Mouse (Mus musculus): Measurements from ENCODE around the gene Zfp729a. TPM values are rescaled to one million over a fixed set of nuclear protein-coding genes. Genes with fewer than 3 reads are reported as not detected.
"Not testable (repeated sequence)": the region's sequence is repeated elsewhere in the genome, so short reads cannot be mapped to it uniquely, and the experiment has no call there.

The Zfp729a gene
- polyA plus RNA-seq (2015; fragmentation: Nextera tagmentation; extraction: Ambion mirVana) = 3.3 and 3.7 TPM in 2 replicates

DNA sequence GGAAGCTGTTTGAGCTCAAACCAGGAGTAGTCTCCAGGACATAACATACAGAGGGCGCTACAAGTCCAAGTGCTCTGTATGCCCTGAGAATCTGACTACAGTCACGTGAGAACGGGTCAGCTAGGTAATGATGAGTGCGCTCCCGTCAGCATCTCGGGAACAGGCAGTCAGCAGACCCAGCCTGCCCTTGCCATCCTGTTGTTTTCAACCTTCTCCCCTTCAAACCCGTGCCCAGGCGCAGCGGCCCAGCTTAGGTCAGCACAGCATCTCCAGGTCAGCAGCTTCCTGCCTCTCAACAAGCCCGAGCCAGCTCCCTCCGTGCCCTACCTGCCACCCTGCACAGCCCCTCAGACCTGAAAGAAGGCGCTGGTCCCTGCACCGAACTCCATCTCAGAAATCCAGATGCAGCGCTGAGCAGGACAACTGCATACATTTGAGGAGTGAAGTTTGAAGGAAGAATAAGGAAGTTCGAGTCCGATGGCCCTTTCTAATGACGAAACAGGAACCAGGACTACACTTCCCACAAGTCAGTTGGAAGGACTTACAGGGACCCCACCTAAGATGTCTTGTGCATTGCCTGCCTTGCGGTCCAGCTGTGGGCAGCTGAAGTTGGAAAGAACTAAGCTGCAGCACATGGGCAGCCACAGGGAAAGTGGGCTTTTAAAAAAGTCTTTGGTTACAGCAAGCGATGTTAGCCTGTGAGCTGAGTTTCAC lies at the start of gene Zfp729a, which contains the start of gene Gm49345:
Gene Zfp729a, minus strand, starts transcription at position 498 of the 714 bp plus-strand sequence.
Gene Gm49345, minus strand, starts transcription at position 476 of the 714 bp plus-strand sequence.
- H3K36me3 ChIP-seq = no peaks in the 10 kb centered on the region
- peak within 1 kb of the TSS; percentile 81 for H3K4me3 ChIP-seq (replicated peaks)
- under 1% methylated on average over 19 of the region's 19 CpGs for WGBS
- peak within 1 kb of the TSS; percentile 60 for H3K4me2 ChIP-seq (replicated peaks)
- H3K4me1 ChIP-seq (replicated peaks) = peaks cover 7% of the 10 kb centered on the region; the same call in 1 of the 2 replicates
- 0 out of 2 replicates have a peak within 1 kb of the TSS, but pooled peaks have one; percentile 56 for H3K27ac ChIP-seq
- ATAC-seq = peak; percentile 99
- H3K27me3 ChIP-seq = no peaks in the 10 kb centered on the region
- H3K9me3 ChIP-seq = no peaks in the 10 kb centered on the region
- peak within 1 kb of the TSS; percentile 69 for H3K9ac ChIP-seq (replicated peaks)

DNA sequence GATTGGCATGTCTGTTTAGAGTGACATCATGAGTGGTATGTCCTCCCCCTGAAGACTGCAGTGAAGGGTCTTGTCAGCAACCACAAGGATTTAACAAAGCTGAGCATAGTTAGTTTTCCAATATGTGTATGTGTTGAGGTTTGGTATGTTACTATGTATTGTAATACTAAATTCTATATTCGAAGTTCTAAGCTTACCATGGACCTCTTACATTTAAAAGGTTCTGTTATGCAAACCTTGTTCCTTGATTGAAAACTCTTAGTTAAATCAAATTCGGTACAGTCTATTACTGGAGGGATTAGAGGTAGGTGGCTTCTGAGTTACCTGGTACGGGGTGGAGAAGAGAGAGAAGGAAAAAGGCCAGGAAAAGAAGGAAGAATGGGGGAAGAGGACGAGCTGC lies 49.4 kb upstream of the Zfp729a start, which contains the start of gene Zfp738:
Gene Zfp738, minus strand, starts transcription at position 101 of the 400 bp plus-strand sequence.
- Histone ChIP-seq H3K9me3 (no peaks in the 10 kb centered on the region), H3K4me2 (replicated peaks) (no peak within 1 kb of the TSS), H3K27me3 (no peaks in the 10 kb centered on the region), H3K4me3 (replicated peaks) (no peak within 1 kb of the TSS), H3K4me1 (replicated peaks) (peaks cover 9% of the 10 kb centered on the region), H3K27ac (no peak within 1 kb of the TSS), H3K9ac (replicated peaks) (no peak within 1 kb of the TSS), H3K36me3 (no peaks in the 10 kb centered on the region)
- WGBS = 78% methylated on average over 4 of the region's 4 CpGs
- ATAC-seq = no peak

DNA sequence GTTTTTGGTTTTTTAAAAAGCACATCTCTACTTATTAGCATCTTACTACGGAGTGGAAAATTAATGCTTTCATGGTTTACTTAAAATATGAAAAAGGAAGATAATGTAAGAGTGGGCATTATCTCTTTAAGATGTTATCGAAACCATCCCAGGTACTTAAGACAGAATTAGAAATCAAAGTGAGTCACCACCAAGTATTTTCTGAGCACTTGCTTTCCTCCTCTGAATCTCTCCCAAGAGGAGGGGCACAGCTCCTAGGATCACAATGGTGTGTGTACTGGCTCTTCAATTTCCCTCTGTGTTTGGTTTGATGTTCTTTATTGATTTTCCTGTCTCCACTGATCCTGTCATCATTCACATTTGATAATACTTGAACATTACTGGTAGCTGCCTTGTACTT lies 46.2 kb upstream of the Zfp729a start:
- not testable (repeated sequence) for H3K36me3 ChIP-seq; H3K27me3 ChIP-seq; H3K9ac ChIP-seq (replicated peaks); H3K9me3 ChIP-seq; H3K27ac ChIP-seq; H3K4me1 ChIP-seq (replicated peaks)
- Histone ChIP-seq H3K4me2 (replicated peaks) (peak overlapping the region; percentile 83), H3K4me3 (replicated peaks) (peak overlapping the region; percentile 76)
- ATAC-seq = peak; percentile 58; the same call in 1 of the 2 replicates
- WGBS = 70% methylated on average over 2 of the region's 2 CpGs

DNA sequence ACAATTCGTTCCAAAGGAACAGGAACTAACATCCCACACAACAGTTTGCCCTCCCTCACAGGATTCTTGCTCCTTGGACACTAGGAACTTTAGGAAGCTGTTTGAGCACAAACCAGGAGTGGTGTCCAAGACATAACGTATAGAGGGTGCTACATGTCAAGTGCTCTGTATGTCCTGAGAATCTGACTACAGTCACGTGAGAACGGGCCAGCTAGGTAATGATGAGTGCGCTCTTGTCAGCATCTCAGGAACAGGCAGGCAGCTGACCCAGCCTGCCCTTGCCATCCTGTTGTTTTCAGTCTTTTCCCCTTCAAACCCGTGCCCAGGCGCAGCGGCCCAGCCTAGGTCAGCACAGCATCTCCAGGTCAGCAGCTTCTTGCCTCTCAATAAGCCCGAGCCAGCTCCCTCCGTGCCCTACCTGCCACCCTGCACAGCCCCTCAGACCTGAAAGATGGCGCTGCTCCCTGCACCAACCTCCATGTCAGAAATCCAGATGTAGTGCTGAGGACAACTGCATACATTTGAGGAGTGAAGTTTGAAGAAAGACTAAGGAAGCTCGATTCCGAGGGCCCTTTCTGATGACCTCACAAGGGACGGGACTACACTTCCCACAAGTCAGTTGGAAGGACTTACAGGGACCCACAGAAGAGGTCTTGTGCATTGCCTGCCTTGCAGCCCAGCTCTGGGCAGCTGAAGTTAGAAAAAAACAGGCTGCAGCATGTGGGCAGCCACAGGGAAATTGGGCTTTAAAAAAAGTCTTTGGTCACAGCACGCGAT lies 45.6 kb upstream of the Zfp729a start:
- WGBS = 14% methylated on average over 16 of the region's 16 CpGs
- H3K27me3 ChIP-seq; H3K4me1 ChIP-seq (replicated peaks); H3K9me3 ChIP-seq; H3K27ac ChIP-seq; H3K36me3 ChIP-seq: not testable (repeated sequence)
- H3K4me2 ChIP-seq (replicated peaks) = peak overlapping the region; percentile 83
- H3K9ac ChIP-seq (replicated peaks) = peak overlapping the region; percentile 85
- peak; percentile 100 for ATAC-seq
- H3K4me3 ChIP-seq (replicated peaks) = peak overlapping the region; percentile 76

DNA sequence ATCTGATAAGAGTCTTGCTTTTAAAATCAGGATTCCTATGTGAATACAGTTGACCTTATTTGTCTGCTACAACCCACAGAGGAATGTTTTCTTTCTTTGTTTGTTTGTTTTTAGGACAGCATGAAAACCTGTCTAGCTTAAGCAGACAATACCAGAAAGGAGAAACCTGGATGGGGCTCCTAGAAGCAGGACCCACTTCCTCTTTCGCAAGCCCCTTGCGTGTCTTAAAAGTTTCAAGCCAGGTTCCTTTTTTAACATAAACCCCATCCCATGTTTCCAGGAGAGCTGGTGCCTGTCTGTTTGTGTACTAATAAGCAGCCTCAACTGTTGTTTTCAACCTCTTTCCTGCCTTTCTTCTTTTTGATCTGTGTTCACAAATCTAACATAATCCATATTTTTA lies 37.3 kb upstream of the Zfp729a start:
- H3K27me3 ChIP-seq = no peaks in the 10 kb centered on the region
- no peak overlapping the region for H3K27ac ChIP-seq
- WGBS = 96% methylated on average over 2 of the region's 2 CpGs
- no peak overlapping the region for H3K9ac ChIP-seq (replicated peaks)
- no peaks in the 10 kb centered on the region for H3K9me3 ChIP-seq
- peaks cover 12% of the 10 kb centered on the region for H3K36me3 ChIP-seq
- H3K4me1 ChIP-seq (replicated peaks) = no peaks in the 10 kb centered on the region
- no peak for ATAC-seq
- H3K4me3 ChIP-seq (replicated peaks) = no peak overlapping the region
- H3K4me2 ChIP-seq (replicated peaks) = no peak overlapping the region

DNA sequence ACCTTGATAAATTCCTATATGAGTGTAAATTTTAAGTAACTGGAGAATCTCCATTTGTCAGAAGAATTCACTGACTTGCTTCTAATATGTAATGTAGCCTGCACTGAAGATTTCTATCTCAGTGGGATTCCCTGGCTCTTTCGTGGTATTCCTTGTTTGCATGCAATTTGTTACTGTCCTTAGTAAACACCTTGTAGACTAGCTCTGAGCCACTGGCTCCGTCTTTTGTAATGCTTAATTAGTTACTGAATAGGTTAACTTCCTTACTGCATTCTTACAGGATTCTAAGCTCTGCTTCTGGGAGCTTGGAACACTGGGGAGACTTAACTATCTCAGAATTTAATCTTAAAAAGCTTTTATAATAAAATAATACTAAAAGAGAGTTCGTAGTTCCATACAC lies 14.9 kb upstream of the Zfp729a start:
- no peak overlapping the region for H3K4me2 ChIP-seq (replicated peaks)

DNA sequence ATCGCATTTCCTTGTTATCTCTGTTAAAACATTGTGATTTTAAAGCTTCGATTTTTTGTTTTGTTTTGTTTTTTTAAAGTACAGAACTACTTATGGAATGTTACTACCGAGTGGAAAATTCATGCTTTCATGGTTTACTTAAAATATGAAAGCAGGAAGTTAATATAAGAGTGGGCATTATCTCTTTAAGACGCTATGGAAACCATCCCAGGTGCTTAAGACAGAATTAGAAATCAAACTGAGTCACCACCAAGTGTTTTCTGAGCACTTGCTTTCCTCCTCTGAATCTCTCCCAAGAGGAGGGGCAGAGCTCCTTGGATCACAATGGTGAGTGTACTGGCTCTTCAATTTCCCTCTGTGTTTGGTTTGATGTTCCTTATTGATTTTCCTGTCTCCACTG lies 27.5 kb downstream of the Zfp729a start:
- H3K36me3 ChIP-seq = no peaks in the 10 kb centered on the region; the same call in 1 of the 2 replicates
- no peak overlapping the region for H3K4me2 ChIP-seq (replicated peaks)
- H3K9ac ChIP-seq (replicated peaks) = no peak overlapping the region
- 0 out of 2 replicates have a peak, but pooled peaks cover 4% of the 10 kb centered on the region for H3K9me3 ChIP-seq
- no peaks in the 10 kb centered on the region for H3K27me3 ChIP-seq
- H3K27ac ChIP-seq = no peak overlapping the region
- H3K4me3 ChIP-seq (replicated peaks) = no peak overlapping the region
- peaks cover 7% of the 10 kb centered on the region for H3K4me1 ChIP-seq (replicated peaks)
- 89% methylated on average over 4 of the region's 4 CpGs for WGBS
- ATAC-seq = no peak

More for the DNA sequence above, 14.9 kb upstream of the Zfp729a start:
- H3K9ac ChIP-seq (replicated peaks) = no peak overlapping the region
- no peak for ATAC-seq
- H3K4me1 ChIP-seq (replicated peaks) = no peaks in the 10 kb centered on the region
- H3K27ac ChIP-seq = no peak overlapping the region
- H3K27me3 ChIP-seq = no peaks in the 10 kb centered on the region
- 35% methylated on average over 3 of the region's 3 CpGs for WGBS
- H3K4me3 ChIP-seq (replicated peaks) = no peak overlapping the region
- H3K9me3 ChIP-seq = no peaks in the 10 kb centered on the region
- H3K36me3 ChIP-seq = no peaks in the 10 kb centered on the region

DNA sequence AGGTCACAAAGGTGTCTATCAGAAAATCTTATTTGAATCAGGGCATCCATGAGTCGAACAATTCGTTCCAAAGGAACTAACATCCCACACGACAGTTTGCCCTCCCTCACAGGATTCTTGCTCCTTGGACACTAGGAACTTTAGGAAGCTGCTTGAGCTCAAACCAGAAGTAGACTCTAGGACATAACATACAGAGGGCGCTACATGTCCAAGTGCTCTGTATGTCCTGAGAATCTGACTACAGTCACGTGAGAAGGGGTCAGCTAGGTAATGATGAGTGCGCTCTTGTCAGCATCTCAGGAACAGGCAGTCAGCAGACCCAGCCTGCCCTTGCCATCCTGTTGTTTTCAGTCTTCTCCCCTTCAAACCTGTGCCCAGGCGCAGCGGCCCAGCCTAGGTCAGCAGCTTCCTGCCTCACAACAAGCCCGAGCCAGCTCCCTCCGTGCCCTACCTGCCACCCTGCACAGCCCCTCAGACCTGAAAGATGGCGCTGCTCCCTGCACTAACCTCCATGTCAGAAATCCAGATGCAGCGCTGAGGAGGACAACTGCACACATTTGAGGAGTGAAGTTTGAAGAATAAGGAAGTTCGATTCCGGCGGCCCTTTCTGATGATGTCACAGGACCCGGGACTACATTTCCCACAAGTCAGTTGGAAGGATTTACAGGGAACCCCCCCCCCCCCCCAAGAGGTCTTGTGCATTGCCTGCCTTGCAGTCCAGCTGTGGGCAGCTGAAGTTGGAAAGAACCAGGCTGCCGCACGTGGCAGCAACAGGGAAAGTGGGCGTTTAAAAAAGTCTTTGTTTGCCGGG lies 28.3 kb downstream of the Zfp729a start, which contains the start of gene Zfp729b:
Gene Zfp729b, minus strand, starts transcription at position 642 of the 811 bp plus-strand sequence.
- ATAC-seq = peak; percentile 98

DNA sequence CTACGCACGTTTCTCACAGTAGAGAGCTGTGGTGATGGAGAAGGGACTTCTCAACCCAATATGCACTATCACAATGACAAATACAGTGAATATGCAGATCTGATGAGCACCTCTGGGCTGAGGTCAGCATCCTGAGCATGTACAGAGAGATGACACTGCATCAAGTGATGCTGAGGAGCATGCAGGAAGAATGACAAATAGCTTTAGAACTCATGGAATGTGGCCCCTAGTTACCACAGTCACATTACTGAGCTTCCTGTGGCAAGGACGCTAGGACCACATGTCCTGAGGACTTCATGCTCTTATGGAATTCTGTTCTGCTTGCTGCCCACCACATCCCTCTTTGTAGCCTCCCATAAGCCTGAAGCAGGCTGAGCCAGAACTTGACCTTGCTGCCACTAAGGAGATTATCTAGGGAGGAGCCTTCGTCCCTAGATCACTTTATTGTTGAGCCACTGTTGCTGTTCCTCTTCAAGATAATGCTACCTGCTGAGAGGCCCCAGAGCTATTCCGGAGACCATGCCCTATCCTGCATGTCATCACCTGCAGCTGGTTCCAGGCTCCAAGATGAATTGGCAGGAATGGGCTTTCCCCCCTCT lies 64.9 kb downstream of the Zfp729a start:
- H3K4me2 ChIP-seq (replicated peaks) = no peak overlapping the region
- WGBS = 66% methylated on average over 5 of the region's 5 CpGs
- H3K4me1 ChIP-seq (replicated peaks) = no peaks in the 10 kb centered on the region
- no peak overlapping the region for H3K27ac ChIP-seq
- no peak for ATAC-seq
- no peak overlapping the region for H3K4me3 ChIP-seq (replicated peaks)
- H3K27me3 ChIP-seq = no peaks in the 10 kb centered on the region
- no peaks in the 10 kb centered on the region for H3K36me3 ChIP-seq
- H3K9me3 ChIP-seq = no peaks in the 10 kb centered on the region
- no peak overlapping the region for H3K9ac ChIP-seq (replicated peaks)

More for the DNA sequence above, 28.3 kb downstream of the Zfp729a start, which contains the start of gene Zfp729b:
- Histone ChIP-seq H3K9ac (replicated peaks) (peak within 1 kb of the TSS; percentile 76), H3K27ac (peak within 1 kb of the TSS; percentile 69), H3K36me3 (no peaks in the 10 kb centered on the region; the same call in 1 of the 2 replicates), H3K4me3 (replicated peaks) (peak within 1 kb of the TSS; percentile 73), H3K4me1 (replicated peaks) (peaks cover 7% of the 10 kb centered on the region), H3K4me2 (replicated peaks) (peak within 1 kb of the TSS; percentile 60), H3K9me3 (0 out of 2 replicates have a peak, but pooled peaks cover 4% of the 10 kb centered on the region), H3K27me3 (no peaks in the 10 kb centered on the region)
- WGBS = 2% methylated on average over 20 of the region's 20 CpGs
